Mouse (Mus musculus) kidney, postnatal 0 days (tissue): Measurements from ENCODE around the gene Wdr26. TPM values are rescaled to one million over a fixed set of nuclear protein-coding genes. Genes with fewer than 3 reads are reported as not detected.

Experiments used
- ATAC-seq: fragments of 200-750 bp; cut with Nextera tagmentation; replicated peaks from 2 replicates; pipeline ENCODE4 v1.8.0; 2017; ENCODE audit warnings: low read depth, moderate number of reproducible peaks, moderate TSS enrichment, moderate library complexity; ENCODE audit not compliant: low FRiP score
- DNase-seq: peaks from one replicate; pipeline ENCODE4 v3.0.0-alpha.2; 2016; ENCODE audit warnings: low spot score
- H3K27ac ChIP-seq: fragments of 300-500 bp; sonication (generic); 2 replicates; pipeline ENCODE4 v1.5.1; 2014; ENCODE audit warnings: mild to moderate bottlenecking
- H3K27me3 ChIP-seq: fragments of 300-500 bp; sonication (generic); 2 replicates; pipeline ENCODE4 v1.6.1; 2014; ENCODE audit warnings: low read length, mixed read lengths; ENCODE audit not compliant: insufficient read depth
- H3K36me3 ChIP-seq: fragments of 300-500 bp; sonication (generic); 2 replicates; pipeline ENCODE4 v1.6.1; 2014; ENCODE audit warnings: low read length, mixed read lengths; ENCODE audit not compliant: insufficient read depth
- H3K4me1 ChIP-seq: fragments of 300-500 bp; sonication (generic); replicated peaks from 2 replicates; pipeline ENCODE4 v1.6.1; 2014; ENCODE audit warnings: antibody characterized with exemption, low read length, mixed read lengths; ENCODE audit not compliant: insufficient read depth
- H3K4me2 ChIP-seq: fragments of 300-500 bp; sonication (generic); 2 replicates; pipeline ENCODE4 v1.6.1; 2014; ENCODE audit warnings: mild to moderate bottlenecking, low read length, moderate library complexity, mixed read lengths
- H3K4me3 ChIP-seq: fragments of 300-500 bp; sonication (generic); replicated peaks from 2 replicates; pipeline ENCODE4 v1.5.1; 2014; ENCODE audit warnings: low read depth, low read length
- H3K9ac ChIP-seq: fragments of 300-500 bp; sonication (generic); 2 replicates; pipeline ENCODE4 v1.6.1; 2014; ENCODE audit warnings: low read depth, low read length
- H3K9me3 ChIP-seq: fragments of 300-500 bp; sonication (generic); replicated peaks from 2 replicates; pipeline ENCODE4 v1.6.1; 2016; ENCODE audit warnings: low read length, inconsistent platforms, mixed read lengths
- CTCF ChIP-seq: IDR thresholded peaks from 2 replicates; pipeline ENCODE4 v1.5.1; 2016; ENCODE audit warnings: antibody characterized with exemption, low read depth, mild to moderate bottlenecking, moderate library complexity
- WGBS: fragments of 180-500 bp; shearing (Covaris S2); extraction: QIAGEN DNeasy Blood & Tissue Kit; methylation state at CpG from one replicate; pipeline ENCODE4 v1.1.7; 2014; 5-methylcytosine and 5-hydroxymethylcytosine counted together
- polyA plus RNA-seq: library from polyadenylated mRNA; unstranded; fragments of >200 nt; fragmentation: Nextera tagmentation; extraction: Ambion mirVana; gene quantifications from 2 replicates; pipeline ENCODE4 v1.2.1, GENCODE M21; 2015

Gene Wdr26
- polyA plus RNA-seq: 39.8 and 40.4 TPM in 2 replicates

GRCm38 (mm10) chr1:181211920-181212633 lies at the start of gene Wdr26:
Gene Wdr26 (minus strand): TSS chr1:181212001.
- TF ChIP-seq CTCF: no peak; the same call in 1 of the 2 replicates
- Histone ChIP-seq H3K9ac (peak within 1 kb of the TSS; percentile 99), H3K9me3 (no peaks in the 10 kb centered on the region), H3K27me3 (no peaks in the 10 kb centered on the region), H3K4me3 (peak within 1 kb of the TSS; percentile 100), H3K4me2 (peak within 1 kb of the TSS; percentile 89), H3K27ac (peak within 1 kb of the TSS; percentile 98), H3K4me1 (peaks cover 9% of the 10 kb centered on the region; the same call in 1 of the 2 replicates), H3K36me3 (no peaks in the 10 kb centered on the region)
- DNase-seq (peak; percentile 93), ATAC-seq (peak; percentile 87)
- WGBS: under 1% methylated on average over 54 of the region's 54 CpGs

- 38% methylated on average over 8 of the region's 8 CpGs for WGBS
- Histone ChIP-seq H3K9ac (no peak overlapping the region), H3K4me2 (no peak overlapping the region), H3K27ac (no peak overlapping the region), H3K4me3 (no peak overlapping the region), H3K27me3 (no peaks in the 10 kb centered on the region), H3K36me3 (no peaks in the 10 kb centered on the region), H3K4me1 (peaks cover 8% of the 10 kb centered on the region), H3K9me3 (no peaks in the 10 kb centered on the region)
- ATAC-seq (no peak), DNase-seq (no peak)
- TF ChIP-seq CTCF: no peak
Observed at GRCm38 (mm10) chr1:181260949-181261696, 49.3 kb upstream of the Wdr26 start.

- no peak overlapping the region for H3K9ac ChIP-seq
- no peak overlapping the region for H3K4me3 ChIP-seq
- TF ChIP-seq CTCF: no peak
- H3K36me3 ChIP-seq: no peaks in the 10 kb centered on the region
- H3K4me1 ChIP-seq: peaks cover 14% of the 10 kb centered on the region
- H3K27ac ChIP-seq: no peak overlapping the region
- DNase-seq: no peak
- H3K9me3 ChIP-seq: no peaks in the 10 kb centered on the region
- no peak overlapping the region for H3K4me2 ChIP-seq
- H3K27me3 ChIP-seq: no peaks in the 10 kb centered on the region
- WGBS: 88% methylated on average over 10 of the region's 10 CpGs
- ATAC-seq: no peak
Observed at GRCm38 (mm10) chr1:181260422-181260821, 48.6 kb upstream of the Wdr26 start.

GRCm38 (mm10) chr1:181259626-181260410 lies 48.0 kb upstream of the Wdr26 start:
- WGBS: 55% methylated on average over 11 of the region's 11 CpGs
- Histone ChIP-seq H3K9ac (no peak overlapping the region), H3K27me3 (no peaks in the 10 kb centered on the region), H3K4me3 (no peak overlapping the region), H3K4me2 (no peak overlapping the region), H3K27ac (no peak overlapping the region), H3K36me3 (no peaks in the 10 kb centered on the region), H3K4me1 (peaks cover 14% of the 10 kb centered on the region), H3K9me3 (no peaks in the 10 kb centered on the region)
- no peak for TF ChIP-seq CTCF
- DNase-seq (no peak), ATAC-seq (no peak)

GRCm38 (mm10) chr1:181259056-181259455 lies 47.3 kb upstream of the Wdr26 start:
- no peak overlapping the region for H3K4me3 ChIP-seq
- TF ChIP-seq CTCF: peak; percentile 22; the same call in 1 of the 2 replicates
- no peak overlapping the region for H3K9ac ChIP-seq
- peaks cover 14% of the 10 kb centered on the region for H3K4me1 ChIP-seq
- H3K27me3 ChIP-seq: no peaks in the 10 kb centered on the region
- H3K36me3 ChIP-seq: no peaks in the 10 kb centered on the region
- no peaks in the 10 kb centered on the region for H3K9me3 ChIP-seq
- DNase-seq (no peak), ATAC-seq (no peak)
- H3K4me2 ChIP-seq: no peak overlapping the region
- WGBS: 35% methylated on average over 5 of the region's 5 CpGs
- no peak overlapping the region for H3K27ac ChIP-seq

GRCm38 (mm10) chr1:181258616-181259015 lies 46.8 kb upstream of the Wdr26 start:
- H3K4me1 ChIP-seq: peaks cover 14% of the 10 kb centered on the region
- 65% methylated on average over 5 of the region's 5 CpGs for WGBS
- no peaks in the 10 kb centered on the region for H3K9me3 ChIP-seq
- H3K4me3 ChIP-seq: no peak overlapping the region
- H3K27me3 ChIP-seq: no peaks in the 10 kb centered on the region
- DNase-seq: no peak
- H3K27ac ChIP-seq: no peak overlapping the region
- H3K4me2 ChIP-seq: no peak overlapping the region
- no peaks in the 10 kb centered on the region for H3K36me3 ChIP-seq
- ATAC-seq: no peak
- no peak overlapping the region for H3K9ac ChIP-seq
- TF ChIP-seq CTCF: no peak
